Mouse (Mus musculus) cerebellum, adult 2 months (tissue): ENCODE measurements around the gene Gbf1.

ENCODE experiments used
- CTCF ChIP-seq: fragments of 200-500 bp; IDR thresholded peaks from 2 replicates; pipeline ENCODE4 v1.5.1; 2011; ENCODE audit warnings: low read depth, mild to moderate bottlenecking, control low read depth, low read length, moderate library complexity, borderline replicate concordance; ENCODE audit not compliant: insufficient read depth
- POLR2A ChIP-seq: fragments of 200-500 bp; IDR thresholded peaks from 2 replicates; pipeline ENCODE4 v1.6.1; 2011; ENCODE audit warnings: low read length, control low read depth, borderline replicate concordance; ENCODE audit not compliant: insufficient read depth

DNA sequence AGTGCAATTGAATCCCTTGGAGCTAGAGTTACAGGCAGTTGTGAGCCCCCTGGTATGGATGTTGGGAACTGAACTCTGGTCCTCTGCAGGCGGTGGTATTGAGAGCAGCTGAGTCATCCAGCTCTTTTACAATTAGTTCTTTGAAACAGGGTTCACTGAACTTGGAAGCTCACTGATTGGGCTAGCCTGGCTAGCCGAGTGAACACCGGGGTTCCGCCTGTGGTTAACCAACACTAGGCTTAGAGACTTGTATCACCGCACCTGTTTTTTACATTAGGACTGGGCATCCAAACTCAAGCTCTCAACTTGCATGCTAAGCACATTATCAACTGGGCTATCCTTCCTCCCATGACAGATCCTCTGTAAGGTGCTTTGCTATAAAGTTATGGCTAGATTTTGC is 46.6 kb downstream of the Gbf1 start:
- TF ChIP-seq POLR2A (no peak), CTCF (no peak)
